ENCODE assay signal across 8 mouse cellular contexts in genomic region chr5:109996026-109996937, GRCm38 (mm10). TPM values are rescaled to one million over a fixed set of nuclear protein-coding genes. Genes with fewer than 3 reads are reported as not detected.
DNase-seq lines count a peak whose midpoint lies in the region; ATAC-seq lines count a peak whose summit lies in the region.
"Not testable (repeated sequence)": the region's sequence is repeated elsewhere in the genome, so short reads cannot be mapped to it uniquely, and the experiment has no call there.

TSS of gene Zfp932 (plus strand) at chr5:109996521.

- intact Hi-C loops in left cerebral cortex, postnatal 36 days (cut with DNase I) = not testable (repeated sequence)

- not testable (repeated sequence) for H3K9ac ChIP-seq in embryonic facial prominence, embryonic 11.5 days (replicated peaks; ENCODE audit: low read length)

- DNase-seq in adrenal gland, adult 8-10 months = peak; percentile 79
- not testable (repeated sequence) for DNase-seq in embryonic facial prominence, embryonic 11.5 days (ENCODE audit: low spot score)
- DNase-seq in kidney, adult 11 months = peak; percentile 87
- DNase-seq in left cerebral cortex, postnatal 36 days (ENCODE audit: low spot score in 2 of 2) = peak; percentile 75 to 79
- peak; percentile 83 for DNase-seq in midbrain, embryonic 10.5 days (ENCODE audit: low spot score)
- peak; percentile 76 to 88 for DNase-seq in right cerebral cortex, postnatal 36 days (ENCODE audit: low spot score in 2 of 2)
- peak; percentile 85 for DNase-seq in yolk sac, embryonic 10.5 days (ENCODE audit: low spot score)

- not testable (repeated sequence) for H3K9me3 ChIP-seq in embryonic facial prominence, embryonic 11.5 days (replicated peaks; ENCODE audit: control insufficient read depth, low read length); midbrain, embryonic 10.5 days (replicated peaks)

- H3K27me3 ChIP-seq in embryonic facial prominence, embryonic 11.5 days (ENCODE audit: control insufficient read depth, insufficient read depth, low read length); midbrain, embryonic 10.5 days (ENCODE audit: low read depth, poor library complexity, severe bottlenecking): not testable (repeated sequence)

- H3K4me1 ChIP-seq in embryonic facial prominence, embryonic 11.5 days (ENCODE audit: control insufficient read depth, insufficient read depth, low read length); midbrain, embryonic 10.5 days: not testable (repeated sequence)

- H3K4me2 ChIP-seq in embryonic facial prominence, embryonic 11.5 days (ENCODE audit: low read depth, low read length) = not testable (repeated sequence)

- H3K4me3 ChIP-seq in embryonic facial prominence, embryonic 11.5 days (ENCODE audit: low read depth, low read length); midbrain, embryonic 10.5 days: not testable (repeated sequence)

- not testable (repeated sequence) for H3K27ac ChIP-seq in embryonic facial prominence, embryonic 11.5 days (replicated peaks; ENCODE audit: low read depth, low read length); midbrain, embryonic 10.5 days (replicated peaks)

- not testable (repeated sequence) for H3K36me3 ChIP-seq in embryonic facial prominence, embryonic 11.5 days (replicated peaks; ENCODE audit: control insufficient read depth, insufficient read depth, low read depth, low read length); midbrain, embryonic 10.5 days

- not testable (repeated sequence) for ATAC-seq in embryonic facial prominence, embryonic 11.5 days (replicated peaks; ENCODE audit: insufficient number of reproducible peaks, low FRiP score, low TSS enrichment, low read depth)
- ATAC-seq in granulocyte monocyte progenitor cell, adult 5-6 weeks (replicated peaks; ENCODE audit: poor library complexity, severe bottlenecking) = peak; percentile 100

- no CpG with 5 or more reads among the region's 24 CpGs for WGBS in embryonic facial prominence, embryonic 11.5 days
- no CpG with 5 or more reads among the region's 24 CpGs for WGBS in midbrain, embryonic 10.5 days

RNA-seq across cellular contexts. Expression of gene Zfp932, which starts in this region (rescaled TPM):
- 10 to 100 TPM; 20.6 to 45.8 (median 33.3) TPM for total RNA-seq in adrenal gland, adult 8-10 months (2022)
- polyA plus RNA-seq in embryonic facial prominence, embryonic 11.5 days (2014; fragmentation: Nextera tagmentation; extraction: Ambion mirVana) = 22.3 and 26.7 TPM in 2 replicates
- total RNA-seq in granulocyte monocyte progenitor cell, adult 5-6 weeks (2014; fragmentation: Nextera tagmentation) = 31.7 and 62.0 TPM in 2 replicates
- total RNA-seq in granulocyte monocyte progenitor cell, adult 5-6 weeks (2017) = 63.1 and 110 TPM in 2 replicates
- 10 to 100 TPM; 40.8 to 61.3 TPM for total RNA-seq in left cerebral cortex, postnatal 36 days (2021)
- 21.6 and 22.0 TPM in 2 replicates for polyA plus RNA-seq in midbrain, embryonic 10.5 days (2016; fragmentation: Nextera tagmentation; extraction: Ambion mirVana)
